Mouse (Mus musculus) layer of hippocampus, postnatal 25 days (tissue): Measurements from ENCODE around the gene Trib3. TPM values are rescaled to one million over a fixed set of nuclear protein-coding genes. Genes with fewer than 3 reads are reported as not detected.
"Not testable (repeated sequence)": the region's sequence is repeated elsewhere in the genome, so short reads cannot be mapped to it uniquely, and the experiment has no call there.

Source experiments
- DNase-seq, 2 experiments: peaks; one replicate each; pipeline ENCODE4 v3.0.0; 2022; ENCODE audit warnings: mixed read lengths in 2 of 2, low spot score in 1 of 2; ENCODE audit errors: extremely low spot score in 1 of 2
- total RNA-seq, 2 experiments: library from RNA; stranded (reverse); gene quantifications; 2 replicates each; pipeline ENCODE4 v1.2.3; 2021

Trib3 gene
- total RNA-seq, 2 experiments from 2014 or later: 0.23 to 0.39 TPM

DNA sequence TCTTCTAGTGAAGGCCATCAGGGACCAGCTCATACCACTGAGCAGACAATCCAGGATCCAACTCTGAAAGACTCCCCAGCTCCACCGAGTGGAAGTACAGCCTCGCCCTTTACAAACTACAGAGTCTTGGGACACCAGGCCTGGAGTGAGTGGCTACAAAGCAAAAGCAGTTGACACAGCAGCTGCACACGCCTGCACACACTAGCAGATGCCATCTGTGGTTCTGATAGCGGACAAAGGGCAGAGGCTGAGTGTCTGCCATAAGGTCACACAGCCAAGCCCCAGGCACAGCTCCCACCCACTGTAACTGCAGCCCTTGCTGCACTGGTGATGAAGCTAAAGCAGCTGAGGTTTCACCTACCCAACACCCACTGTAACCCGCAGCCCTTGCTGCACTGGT, 22.3 kb downstream of the Trib3 start:
- DNase-seq: no peak

DNA sequence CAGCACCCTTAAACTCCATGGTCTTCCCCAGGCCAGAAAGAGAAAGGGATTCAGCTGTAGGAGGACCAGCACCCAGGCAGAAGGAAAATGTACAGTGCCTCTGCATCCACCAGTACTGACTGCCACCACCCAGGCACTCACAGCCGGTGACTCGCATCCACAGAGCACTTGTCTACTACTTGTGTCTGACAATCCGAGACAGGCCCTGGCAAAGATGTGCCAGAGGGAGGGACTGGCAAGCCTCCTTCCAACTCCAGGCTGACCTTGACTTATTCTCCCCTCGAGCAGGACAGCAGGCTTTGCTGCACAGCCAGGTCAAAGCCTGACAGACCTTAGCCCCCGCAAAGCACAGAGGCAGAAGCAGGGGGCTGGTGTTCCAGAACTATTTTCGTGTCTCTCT, 26.8 kb downstream of the Trib3 start:
- no peak for DNase-seq

DNA sequence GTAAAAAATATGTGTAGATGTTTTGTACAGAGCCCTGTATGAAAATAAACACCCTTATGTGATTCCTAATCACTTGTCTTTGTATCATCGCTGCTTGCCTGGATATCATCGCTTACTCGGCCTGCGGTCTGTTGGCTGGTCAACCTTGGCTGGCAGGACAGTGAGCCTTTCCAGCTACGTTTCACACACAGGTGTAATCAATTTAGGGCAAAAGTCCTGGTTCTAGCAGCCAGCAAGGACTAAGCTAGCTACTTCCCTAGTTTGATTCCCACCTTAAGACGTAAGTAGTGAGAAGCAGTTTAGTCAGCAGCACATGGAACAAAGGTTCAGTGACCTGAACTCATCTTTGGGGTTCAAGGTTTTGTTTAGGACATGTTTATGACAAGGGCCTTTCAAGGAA, 29.9 kb downstream of the Trib3 start:
- DNase-seq: no peak

DNA sequence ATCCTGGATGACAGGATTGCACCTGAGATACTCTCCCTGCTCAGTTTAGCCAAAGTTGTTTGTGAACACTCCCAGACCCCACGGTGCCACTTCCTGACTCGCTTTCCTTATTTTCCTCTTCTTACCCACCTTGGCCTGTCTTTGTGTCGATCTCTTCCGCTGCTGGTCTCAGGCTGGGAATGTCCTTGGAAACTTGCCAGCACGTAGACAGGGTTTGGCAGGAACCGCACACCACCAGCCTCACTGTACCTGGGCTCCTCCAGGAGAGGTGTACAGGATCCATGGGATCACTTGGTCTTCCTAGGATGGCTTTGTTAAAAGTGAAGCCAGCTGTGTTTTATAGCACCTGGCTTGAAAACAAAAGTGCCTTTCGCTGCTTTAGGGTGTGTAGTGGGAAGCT, 30.8 kb downstream of the Trib3 start:
- DNase-seq: no peak

DNA sequence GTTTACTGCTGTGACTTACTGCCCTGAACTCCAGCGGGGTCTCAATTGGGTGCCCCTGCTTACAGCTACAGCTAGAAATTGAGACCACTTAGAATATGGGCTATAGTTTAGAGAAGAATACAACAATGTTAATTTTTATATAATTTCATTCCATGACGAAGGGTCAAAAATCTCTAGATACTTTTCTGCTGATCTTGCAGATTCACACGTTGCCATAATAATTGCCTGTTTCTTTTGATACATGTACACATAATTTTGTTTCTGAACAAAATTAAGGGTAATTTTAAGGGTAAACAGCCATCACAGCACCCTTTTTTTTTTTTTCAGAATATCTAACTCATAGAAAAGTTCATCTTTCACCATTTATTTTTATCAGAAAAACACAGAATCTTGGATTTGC, 36.6 kb downstream of the Trib3 start:
- DNase-seq: no peak

DNA sequence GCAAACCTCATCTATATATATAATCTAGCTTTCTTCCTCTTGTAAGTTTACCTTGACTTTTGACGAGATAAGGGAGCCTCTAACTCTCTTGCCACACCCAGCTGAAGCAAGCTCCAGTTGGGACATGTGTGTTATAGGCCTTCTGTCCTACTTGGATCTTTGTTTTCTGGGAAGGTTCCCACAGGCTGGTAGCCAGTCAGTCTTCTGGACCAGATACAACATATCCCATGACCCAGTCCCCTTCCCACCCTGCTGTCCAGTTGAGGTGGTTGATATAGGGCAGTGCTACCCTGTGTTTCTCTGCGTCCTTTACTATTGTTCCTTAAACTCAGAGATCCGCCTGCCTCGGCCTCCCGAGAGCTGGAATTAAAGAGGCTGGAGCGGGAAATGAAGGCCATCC, 38.4 kb downstream of the Trib3 start:
- no peak for DNase-seq

DNA sequence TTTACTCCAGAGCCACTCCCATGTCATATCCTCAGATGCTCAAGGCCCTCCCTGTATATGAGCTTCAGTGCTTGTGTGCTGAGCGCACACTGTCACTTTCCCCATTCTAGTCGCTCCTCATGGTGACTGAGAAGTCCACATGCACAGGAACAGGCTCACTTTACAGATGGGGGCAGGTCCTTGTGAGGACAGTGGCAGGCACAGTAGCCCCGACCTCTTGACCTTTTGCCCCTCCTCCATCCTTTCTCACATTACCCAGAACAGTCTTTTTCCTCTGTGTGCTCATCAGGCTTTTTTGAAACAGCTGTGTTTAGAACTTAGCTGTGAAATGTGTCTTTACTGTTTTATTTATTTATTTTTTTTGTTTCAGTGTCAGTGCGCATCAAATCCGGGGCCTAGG, 40.1 kb downstream of the Trib3 start:
- DNase-seq: no peak

DNA sequence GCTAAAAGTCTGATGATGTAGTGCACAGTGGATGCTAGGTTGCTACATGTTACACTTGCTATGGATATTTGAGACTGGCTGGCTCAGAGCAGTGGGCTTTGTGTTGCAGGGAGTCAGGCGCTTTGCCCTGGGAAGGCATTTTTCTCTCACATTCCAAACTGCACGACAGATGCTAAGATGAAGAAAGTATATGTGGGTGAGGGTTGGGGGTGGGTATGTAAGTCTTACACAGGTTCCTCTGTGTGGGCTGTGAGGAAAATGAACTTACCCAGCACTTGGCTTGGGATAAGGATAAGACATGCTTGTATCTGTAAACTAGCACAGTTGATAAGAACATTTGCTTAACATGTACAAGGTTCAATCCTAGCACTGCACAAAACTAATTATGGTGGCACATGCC, 41.0 kb downstream of the Trib3 start:
- DNase-seq: no peak

DNA sequence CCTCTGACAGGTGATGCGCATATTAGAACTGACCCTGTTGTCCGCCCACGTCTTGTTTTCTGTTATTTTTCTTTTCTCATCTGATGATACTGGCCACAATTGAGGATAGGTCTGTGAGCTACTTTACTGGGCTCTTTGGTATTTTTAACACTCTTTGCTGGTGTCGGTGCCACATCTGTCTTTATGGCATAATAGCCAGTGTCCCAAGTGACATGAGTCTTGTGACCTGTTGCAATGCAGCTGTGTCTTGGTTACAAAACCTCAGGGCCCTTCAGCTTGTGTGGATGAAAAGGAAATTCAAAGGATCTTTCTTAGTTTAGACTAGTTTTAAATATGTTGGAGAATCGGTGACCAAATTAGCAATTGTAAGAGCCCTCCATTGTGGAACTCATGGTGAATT, 49.3 kb downstream of the Trib3 start:
- DNase-seq: no peak

DNA sequence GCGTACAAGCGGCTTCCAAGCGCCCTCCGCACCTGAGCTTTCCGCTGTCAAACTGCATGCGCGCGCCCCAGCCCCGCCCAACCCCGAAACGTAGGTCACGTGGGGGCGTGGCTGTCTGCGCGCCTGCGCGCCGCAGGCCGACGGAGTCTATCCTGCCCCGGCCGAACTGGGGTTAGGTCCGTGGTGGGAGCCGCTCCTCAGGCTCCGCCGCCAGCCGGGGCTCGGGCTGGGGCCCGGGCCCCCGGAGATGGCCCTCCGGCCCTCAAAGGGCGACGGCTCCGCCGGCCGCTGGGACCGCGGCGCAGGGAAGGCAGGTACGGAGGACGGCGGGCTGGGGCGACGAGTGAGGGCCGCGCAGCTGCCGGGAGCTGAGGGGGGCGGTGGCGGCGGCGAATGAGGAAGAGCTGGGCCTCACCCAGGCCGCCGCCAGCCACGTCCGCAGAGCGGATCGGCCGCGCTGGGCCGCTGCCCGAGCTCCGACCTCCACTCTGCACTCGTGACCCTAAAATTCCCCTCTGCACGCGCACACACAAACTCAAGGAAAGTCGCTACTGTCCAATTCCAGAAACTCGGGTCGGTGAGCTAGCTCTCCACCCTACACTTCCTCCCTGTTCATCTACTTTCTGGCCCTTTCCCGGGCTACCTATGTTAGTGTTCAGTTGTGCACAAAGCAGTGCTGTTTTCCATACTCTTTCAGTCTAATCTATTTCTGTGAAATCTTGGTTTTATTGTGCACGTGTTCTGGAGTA, 49.9 kb downstream of the Trib3 start, which contains the start of gene Tbc1d20:
Gene Tbc1d20 (plus strand): TSS at position 102 of the 749 bp plus-strand sequence.
- DNase-seq: peak; percentile 81 to 86

DNA sequence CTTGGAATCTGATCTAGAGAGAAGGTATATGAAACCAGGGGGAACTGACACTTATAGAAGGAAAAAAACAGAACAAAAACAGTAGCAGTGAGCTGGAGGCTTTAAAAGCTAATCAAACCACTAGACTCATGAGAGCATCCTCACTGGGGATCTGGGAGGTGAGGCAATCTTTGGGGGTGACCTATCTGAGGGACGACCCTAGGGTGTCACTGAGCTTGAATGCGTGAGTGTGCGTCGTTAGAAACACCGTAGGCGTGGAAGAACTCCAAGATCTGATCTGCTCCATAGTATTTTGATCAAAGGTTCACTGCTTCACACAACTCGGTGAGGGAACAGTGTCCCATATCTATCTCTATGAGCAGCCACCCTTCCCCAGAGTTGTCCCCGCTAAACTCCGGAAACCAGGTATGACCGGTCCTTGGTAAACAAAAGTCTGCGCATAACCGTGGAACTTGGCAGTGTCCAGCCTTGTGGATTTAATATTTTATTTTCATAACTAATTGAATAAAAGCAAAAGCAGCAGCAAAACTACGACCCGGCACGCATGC, 50.6 kb downstream of the Trib3 start:
- peak in 1 of 2 experiments; percentile 13 for DNase-seq

DNA sequence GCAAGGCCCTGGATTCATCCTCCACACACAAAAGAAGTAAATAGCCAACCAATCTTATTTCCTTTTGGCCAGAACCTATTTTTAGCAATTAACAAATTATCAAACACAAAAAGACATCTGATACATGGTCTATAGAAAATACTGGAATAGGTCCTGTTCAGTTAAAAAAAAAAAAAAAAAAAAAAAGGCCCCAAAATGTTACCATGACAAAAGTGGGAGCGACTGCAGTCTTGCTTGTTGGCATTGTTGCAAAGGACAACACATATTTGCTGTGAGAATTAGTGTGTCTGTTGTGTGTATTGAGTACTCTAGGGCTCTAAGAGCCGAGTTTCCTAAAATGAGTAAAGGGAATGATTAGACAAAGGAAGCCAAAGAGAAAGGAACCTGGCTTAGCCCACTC, 51.4 kb downstream of the Trib3 start:
- DNase-seq: no peak

DNA sequence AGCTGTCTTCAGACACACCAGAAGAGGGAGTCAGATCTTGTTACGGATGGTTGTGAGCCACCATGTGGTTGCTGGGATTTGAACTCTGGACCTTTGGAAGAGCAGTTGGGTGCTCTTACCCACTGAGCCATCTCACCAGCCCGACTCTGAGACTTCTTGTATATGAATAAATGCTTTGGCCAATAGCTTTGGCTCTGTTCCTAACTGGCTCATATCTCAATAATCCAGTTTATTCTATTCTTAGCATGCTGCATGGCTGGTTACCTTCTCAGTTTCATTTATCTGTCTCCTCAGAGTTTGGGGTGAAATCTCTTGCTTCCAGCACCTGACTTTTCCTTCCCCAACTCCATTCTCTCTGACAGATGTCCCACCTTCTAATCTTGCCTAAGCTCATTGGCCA, 54.2 kb downstream of the Trib3 start:
- not testable (repeated sequence) for DNase-seq

DNA sequence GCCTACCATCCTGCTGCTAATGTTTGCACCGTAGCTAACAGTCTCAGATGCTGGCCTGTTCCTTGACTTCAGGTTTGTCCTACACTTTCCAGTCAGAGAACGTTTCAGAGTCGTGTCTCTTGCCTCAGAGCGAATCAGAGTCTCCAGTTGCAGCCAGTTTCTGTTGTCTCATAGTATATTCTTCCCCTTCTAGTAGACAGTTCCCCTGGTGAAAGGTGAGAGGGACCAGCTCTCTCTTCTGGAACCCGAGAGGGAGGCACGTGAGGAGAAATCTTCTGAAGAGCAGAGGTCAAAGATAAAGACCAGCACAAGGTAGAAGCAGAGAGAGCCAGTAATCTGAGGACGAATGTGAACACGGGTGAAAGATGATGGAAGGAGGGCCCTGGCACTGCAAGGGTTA, 55.8 kb downstream of the Trib3 start:
- DNase-seq: no peak

DNA sequence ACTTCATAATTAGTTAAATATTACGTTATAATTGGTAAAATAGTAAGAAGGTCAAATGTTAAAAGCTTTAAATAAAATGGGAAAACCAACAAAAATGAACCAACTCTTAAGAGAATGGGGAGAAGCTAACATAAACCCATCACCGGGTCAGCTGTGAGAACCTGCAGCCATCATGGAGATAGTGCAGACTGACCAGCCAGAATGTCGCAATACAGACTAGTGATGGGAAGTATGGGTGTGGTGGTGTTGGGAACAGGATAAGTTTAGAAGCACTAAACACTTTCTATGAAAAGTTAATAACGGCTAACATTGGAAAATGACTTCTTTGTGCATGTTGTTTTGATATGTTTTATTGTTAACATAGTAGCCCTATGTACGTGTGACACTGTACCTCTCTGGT, 56.3 kb downstream of the Trib3 start:
- no peak for DNase-seq

Other genes with a start within 250 kb of the Trib3 start
- gene Srxn1, start 238.5 kb downstream of the Trib3 start, total RNA-seq: 10 to 100 TPM; 67.2 to 75.2 TPM
- 1 to 10 TPM; 4.3 to 4.7 TPM for gene Tcf15, start 200.5 kb downstream of the Trib3 start, total RNA-seq
- 10 to 100 TPM; 93.6 to 98.6 TPM for gene Csnk2a1, start 117.2 kb downstream of the Trib3 start, total RNA-seq
- gene Tbc1d20, start 50.2 kb downstream of the Trib3 start, total RNA-seq: 10 to 100 TPM; 56.1 to 58.2 TPM
- gene Rbck1, start 11.4 kb downstream of the Trib3 start, total RNA-seq: 100 to 1,000 TPM in 1 of 2 experiments, 10 to 100 TPM in 1; 96.3 to 110 TPM
- gene Nrsn2, start 32.6 kb upstream of the Trib3 start, total RNA-seq: 10 to 100 TPM; 60.6 to 76.6 TPM
- 10 to 100 TPM; 16.4 to 19.8 TPM for gene Sox12, start 54.0 kb upstream of the Trib3 start, total RNA-seq
- gene Zcchc3, start 71.0 kb upstream of the Trib3 start, total RNA-seq: 10 to 100 TPM; 10.7 to 11.6 TPM
- gene 6820408C15Rik, start 71.6 kb upstream of the Trib3 start, total RNA-seq: 1 to 10 TPM; 1.7 to 2.7 TPM
- gene Defb23, start 120.6 kb upstream of the Trib3 start, total RNA-seq: not detected
- gene Defb20, start 133.0 kb upstream of the Trib3 start, total RNA-seq: not detected
- not detected for gene Defb22, start 146.1 kb upstream of the Trib3 start, total RNA-seq
- gene Defb26, start 167.7 kb upstream of the Trib3 start, total RNA-seq: not detected
- gene Defb28, start 174.2 kb upstream of the Trib3 start, total RNA-seq: not detected
- not detected for gene Defb29, start 196.1 kb upstream of the Trib3 start, total RNA-seq
- gene Gm17416, start 225.3 kb upstream of the Trib3 start, total RNA-seq: not detected
- not detected for gene Defb21, start 228.7 kb upstream of the Trib3 start, total RNA-seq
- not detected for gene Defb19, start 236.3 kb upstream of the Trib3 start, total RNA-seq